Mouse (Mus musculus): ENCODE data around the gene Samsn1. TPM values are rescaled to one million over a fixed set of nuclear protein-coding genes. Genes with fewer than 3 reads are reported as not detected.
"Not testable (repeated sequence)": the region's sequence is repeated elsewhere in the genome, so short reads cannot be mapped to it uniquely, and the experiment has no call there.

Samsn1 gene
- polyA plus RNA-seq, 1 experiment from 2014 or later: 3.0 TPM

GRCm38 (mm10) chr16:75843653-75844062, 178.4 kb downstream of the Samsn1 start:
- Histone ChIP-seq H3K4me3 (ENCODE audit: low read length) (no peak overlapping the region), H3K27me3 (ENCODE audit: control insufficient read depth, insufficient read depth, low read depth, low read length) (no peaks in the 10 kb centered on the region), H3K36me3 (ENCODE audit: control insufficient read depth, insufficient read depth, low read length) (no peaks in the 10 kb centered on the region), H3K9me3 (ENCODE audit: control insufficient read depth, low read length) (no peaks in the 10 kb centered on the region), H3K9ac (ENCODE audit: low read length) (no peak overlapping the region), H3K27ac (ENCODE audit: low read length) (no peak overlapping the region), H3K4me1 (replicated peaks; ENCODE audit: control insufficient read depth, insufficient read depth, low read length) (no peaks in the 10 kb centered on the region), H3K4me2 (ENCODE audit: low read depth, low read length) (no peak overlapping the region)
- ATAC-seq (ENCODE audit: low read depth): no peak
- 78% methylated on average over 7 of the region's 7 CpGs for WGBS

GRCm38 (mm10) chr16:75843031-75843430, 179.1 kb downstream of the Samsn1 start:
- Histone ChIP-seq H3K4me1 (replicated peaks; ENCODE audit: control insufficient read depth, insufficient read depth, low read length) (no peaks in the 10 kb centered on the region), H3K4me2 (ENCODE audit: low read depth, low read length) (no peak overlapping the region), H3K9me3 (ENCODE audit: control insufficient read depth, low read length) (no peaks in the 10 kb centered on the region), H3K36me3 (ENCODE audit: control insufficient read depth, insufficient read depth, low read length) (no peaks in the 10 kb centered on the region), H3K4me3 (ENCODE audit: low read length) (no peak overlapping the region), H3K9ac (ENCODE audit: low read length) (no peak overlapping the region), H3K27ac (ENCODE audit: low read length) (no peak overlapping the region), H3K27me3 (ENCODE audit: control insufficient read depth, insufficient read depth, low read depth, low read length) (no peaks in the 10 kb centered on the region)
- ATAC-seq (ENCODE audit: low read depth): no peak
- WGBS: 92% methylated on average over 9 of the region's 9 CpGs

GRCm38 (mm10) chr16:75842569-75842968, 179.5 kb downstream of the Samsn1 start:
- Histone ChIP-seq H3K4me1 (replicated peaks; ENCODE audit: control insufficient read depth, insufficient read depth, low read length) (no peaks in the 10 kb centered on the region), H3K9ac (ENCODE audit: low read length) (no peak overlapping the region), H3K9me3 (ENCODE audit: control insufficient read depth, low read length) (no peaks in the 10 kb centered on the region), H3K4me3 (ENCODE audit: low read length) (no peak overlapping the region), H3K27ac (ENCODE audit: low read length) (no peak overlapping the region), H3K4me2 (ENCODE audit: low read depth, low read length) (no peak overlapping the region), H3K27me3 (ENCODE audit: control insufficient read depth, insufficient read depth, low read depth, low read length) (no peaks in the 10 kb centered on the region), H3K36me3 (ENCODE audit: control insufficient read depth, insufficient read depth, low read length) (no peaks in the 10 kb centered on the region)
- WGBS: 80% methylated on average over 9 of the region's 9 CpGs
- ATAC-seq (ENCODE audit: low read depth): no peak

- H3K9ac ChIP-seq (ENCODE audit: low read length): no peak overlapping the region
- no peaks in the 10 kb centered on the region for H3K36me3 ChIP-seq (ENCODE audit: control insufficient read depth, insufficient read depth, low read length)
- H3K27me3 ChIP-seq (ENCODE audit: control insufficient read depth, insufficient read depth, low read depth, low read length): no peaks in the 10 kb centered on the region
- no peak overlapping the region for H3K27ac ChIP-seq (ENCODE audit: low read length)
- H3K9me3 ChIP-seq (ENCODE audit: control insufficient read depth, low read length): no peaks in the 10 kb centered on the region
- no peak overlapping the region for H3K4me3 ChIP-seq (ENCODE audit: low read length)
- WGBS: 84% methylated on average over 5 of the region's 5 CpGs
- no peaks in the 10 kb centered on the region for H3K4me1 ChIP-seq (replicated peaks; ENCODE audit: control insufficient read depth, insufficient read depth, low read length)
- no peak overlapping the region for H3K4me2 ChIP-seq (ENCODE audit: low read depth, low read length)
- ATAC-seq (ENCODE audit: low read depth): no peak
These were observed 184.2 kb downstream of the Samsn1 start for GRCm38 (mm10) chr16:75837728-75838451.

- H3K27me3 ChIP-seq (ENCODE audit: control insufficient read depth, insufficient read depth, low read depth, low read length): no peaks in the 10 kb centered on the region
- 28% methylated on average over 4 of the region's 4 CpGs for WGBS
- H3K27ac ChIP-seq (ENCODE audit: low read length): no peak overlapping the region
- no peak overlapping the region for H3K4me3 ChIP-seq (ENCODE audit: low read length)
- no peak overlapping the region for H3K9ac ChIP-seq (ENCODE audit: low read length)
- H3K9me3 ChIP-seq (ENCODE audit: control insufficient read depth, low read length): no peaks in the 10 kb centered on the region
- no peaks in the 10 kb centered on the region for H3K36me3 ChIP-seq (ENCODE audit: control insufficient read depth, insufficient read depth, low read length)
- no peaks in the 10 kb centered on the region for H3K4me1 ChIP-seq (replicated peaks; ENCODE audit: control insufficient read depth, insufficient read depth, low read length)
- no peak overlapping the region for H3K4me2 ChIP-seq (ENCODE audit: low read depth, low read length)
- ATAC-seq (ENCODE audit: low read depth): no peak
These were observed 190.7 kb downstream of the Samsn1 start for GRCm38 (mm10) chr16:75831390-75831789.

GRCm38 (mm10) chr16:75826949-75827348, 195.1 kb downstream of the Samsn1 start:
- H3K4me2 ChIP-seq (ENCODE audit: low read depth, low read length); H3K36me3 ChIP-seq (ENCODE audit: control insufficient read depth, insufficient read depth, low read length); H3K4me3 ChIP-seq (ENCODE audit: low read length); H3K4me1 ChIP-seq (replicated peaks; ENCODE audit: control insufficient read depth, insufficient read depth, low read length); H3K9ac ChIP-seq (ENCODE audit: low read length); ATAC-seq (ENCODE audit: low read depth); H3K27ac ChIP-seq (ENCODE audit: low read length); H3K27me3 ChIP-seq (ENCODE audit: control insufficient read depth, insufficient read depth, low read depth, low read length); H3K9me3 ChIP-seq (ENCODE audit: control insufficient read depth, low read length): not testable (repeated sequence)

GRCm38 (mm10) chr16:75826498-75826897, 195.6 kb downstream of the Samsn1 start:
- H3K27me3 ChIP-seq (ENCODE audit: control insufficient read depth, insufficient read depth, low read depth, low read length): no peaks in the 10 kb centered on the region
- H3K9me3 ChIP-seq (ENCODE audit: control insufficient read depth, low read length): no peaks in the 10 kb centered on the region
- H3K4me1 ChIP-seq (replicated peaks; ENCODE audit: control insufficient read depth, insufficient read depth, low read length): no peaks in the 10 kb centered on the region
- H3K9ac ChIP-seq (ENCODE audit: low read length): no peak overlapping the region
- ATAC-seq (ENCODE audit: low read depth): no peak
- H3K4me2 ChIP-seq (ENCODE audit: low read depth, low read length): no peak overlapping the region
- H3K27ac ChIP-seq (ENCODE audit: low read length): no peak overlapping the region
- no peak overlapping the region for H3K4me3 ChIP-seq (ENCODE audit: low read length)
- H3K36me3 ChIP-seq (ENCODE audit: control insufficient read depth, insufficient read depth, low read length): no peaks in the 10 kb centered on the region

GRCm38 (mm10) chr16:75823226-75823625, 198.9 kb downstream of the Samsn1 start:
- H3K27ac ChIP-seq (ENCODE audit: low read length): no peak overlapping the region
- no peak for ATAC-seq (ENCODE audit: low read depth)
- H3K4me2 ChIP-seq (ENCODE audit: low read depth, low read length): no peak overlapping the region
- no peak overlapping the region for H3K4me3 ChIP-seq (ENCODE audit: low read length)
- 47% methylated on average over 6 of the region's 6 CpGs for WGBS
- no peaks in the 10 kb centered on the region for H3K36me3 ChIP-seq (ENCODE audit: control insufficient read depth, insufficient read depth, low read length)
- no peaks in the 10 kb centered on the region for H3K4me1 ChIP-seq (replicated peaks; ENCODE audit: control insufficient read depth, insufficient read depth, low read length)
- H3K9me3 ChIP-seq (ENCODE audit: control insufficient read depth, low read length): no peaks in the 10 kb centered on the region
- no peak overlapping the region for H3K9ac ChIP-seq (ENCODE audit: low read length)
- H3K27me3 ChIP-seq (ENCODE audit: control insufficient read depth, insufficient read depth, low read depth, low read length): no peaks in the 10 kb centered on the region

- Histone ChIP-seq H3K9ac (ENCODE audit: low read length) (no peak overlapping the region), H3K9me3 (ENCODE audit: control insufficient read depth, low read length) (no peaks in the 10 kb centered on the region), H3K4me3 (ENCODE audit: low read length) (no peak overlapping the region), H3K4me2 (ENCODE audit: low read depth, low read length) (no peak overlapping the region), H3K27me3 (ENCODE audit: control insufficient read depth, insufficient read depth, low read depth, low read length) (no peaks in the 10 kb centered on the region), H3K27ac (ENCODE audit: low read length) (no peak overlapping the region), H3K36me3 (ENCODE audit: control insufficient read depth, insufficient read depth, low read length) (no peaks in the 10 kb centered on the region), H3K4me1 (replicated peaks; ENCODE audit: control insufficient read depth, insufficient read depth, low read length) (no peaks in the 10 kb centered on the region)
- 48% methylated on average over 3 of the region's 3 CpGs for WGBS
- no peak for ATAC-seq (ENCODE audit: low read depth)
These were observed 201.1 kb downstream of the Samsn1 start for GRCm38 (mm10) chr16:75820963-75821362.

All from lung, embryonic 16.5 days (tissue).